In the genomic region with DNA sequence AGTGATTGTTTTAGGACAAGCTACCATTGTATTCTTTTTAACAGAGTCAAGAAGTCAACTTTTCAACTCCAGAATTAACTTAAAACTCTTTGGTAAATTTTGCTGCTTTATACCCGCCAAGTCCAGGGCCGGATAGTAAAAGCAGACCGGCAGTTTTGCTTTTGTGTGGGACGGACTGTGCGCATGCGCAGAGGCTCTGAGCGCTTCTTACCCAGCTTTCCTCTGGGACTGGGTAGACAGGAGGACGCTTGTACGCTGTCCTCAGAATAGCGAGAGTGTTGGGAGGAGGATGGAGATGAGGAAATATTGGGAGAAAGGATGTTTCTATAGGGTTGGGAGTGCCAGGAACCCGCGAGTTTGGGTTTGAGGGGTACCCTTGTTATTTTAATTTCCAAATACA, we compare ENCODE assay signal across 8 mouse cellular contexts.
DNase-seq lines count a peak whose midpoint lies in the region; ATAC-seq lines count a peak whose summit lies in the region.

No protein-coding gene starts in this region.

- 0 out of 2 replicates have a peak, but pooled peaks have one; percentile 68 for ATAC-seq in megakaryocyte-erythroid progenitor cell, adult 5-6 weeks (replicated peaks; ENCODE audit: low FRiP score, low TSS enrichment, poor library complexity, severe bottlenecking)

- DNase-seq in adrenal gland, adult 8-10 months = peak; percentile 76
- DNase-seq in embryo, embryonic 11.5 days (ENCODE audit: low read depth, low spot score) = peak; percentile 48
- peak; percentile 98 for DNase-seq in heart, adult 11 months
- DNase-seq in kidney, adult 11 months = peak; percentile 65
- peak; percentile 69 to 79 for DNase-seq in left cerebral cortex, postnatal 25 days (ENCODE audit: low spot score in 2 of 2)
- peak; percentile 52 for DNase-seq in right cerebral cortex, postnatal 25 days
- no peak for DNase-seq in Muller cell, postnatal 12 days (ENCODE audit: inconsistent ontology term)

- intact Hi-C loops in left cerebral cortex, postnatal 25 days (cut with DNase I) = no loop called here
